Mouse (Mus musculus) spleen, postnatal 36 days (tissue): ENCODE data around the gene Atg14.

Source experiments
- DNase-seq, 2 experiments: peaks; one replicate each; pipeline ENCODE4 v3.0.0; 2022; ENCODE audit warnings: low spot score in 2 of 2, mixed read lengths in 1 of 2

Gene Atg14

DNA sequence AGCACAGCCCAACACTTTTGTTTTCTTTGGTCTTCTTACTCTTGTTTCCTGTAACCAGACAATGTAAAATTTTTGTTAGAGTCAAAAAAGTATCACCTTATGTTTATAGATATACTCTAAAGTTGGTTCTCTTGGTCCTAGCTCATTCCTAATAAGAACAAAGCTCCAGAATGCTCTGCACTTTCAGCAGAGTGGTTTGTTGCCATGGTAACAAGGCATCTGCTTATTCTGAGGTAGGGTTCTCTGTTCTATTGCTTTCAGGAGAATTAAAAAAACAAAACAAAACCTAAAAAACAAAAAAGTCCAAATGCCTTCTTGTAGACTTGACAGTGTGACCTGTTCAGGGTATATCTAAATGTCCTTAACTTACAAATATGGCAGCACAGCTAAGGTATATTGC is 62.4 kb downstream of the Atg14 start:
- DNase-seq = no peak

DNA sequence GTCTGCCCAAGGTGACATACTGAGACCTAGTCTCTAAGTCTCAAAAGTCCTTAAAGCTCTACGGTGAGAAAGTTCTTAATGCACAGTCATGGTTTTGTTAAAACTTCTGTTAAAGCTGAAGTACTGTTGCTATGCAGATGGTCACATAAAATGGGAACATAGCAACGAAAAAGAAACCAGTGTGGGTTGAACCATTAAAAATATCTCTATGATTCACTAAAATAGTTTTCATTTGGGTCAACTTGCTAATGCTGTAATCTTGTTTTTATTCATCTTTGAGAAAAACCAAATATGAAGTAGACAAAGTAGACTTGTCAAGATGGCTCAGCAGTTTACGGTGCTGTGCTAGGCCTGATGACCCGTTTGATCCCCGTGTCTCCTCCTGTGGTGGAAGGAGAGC is 63.8 kb downstream of the Atg14 start:
- DNase-seq = no peak

DNA sequence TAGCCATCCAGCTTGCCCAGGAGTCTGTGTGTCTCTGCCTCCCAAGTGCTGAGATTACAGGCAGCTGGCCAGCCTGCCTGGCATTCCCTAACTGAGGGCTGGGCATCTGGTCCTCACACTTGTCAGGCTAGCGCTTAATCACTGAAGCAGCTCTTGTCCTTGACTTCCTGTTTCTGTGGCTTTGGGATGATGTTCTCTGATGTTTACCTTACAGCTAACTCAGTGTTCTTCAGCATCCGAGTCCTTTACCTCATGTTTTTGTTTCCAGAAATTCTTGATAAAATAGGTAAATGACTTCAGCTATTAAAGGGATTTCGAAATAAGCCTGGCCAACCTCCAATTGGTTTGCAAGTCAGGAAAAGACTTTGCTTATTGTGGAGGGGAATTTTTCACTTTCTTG is 66.4 kb downstream of the Atg14 start:
- DNase-seq = no peak

DNA sequence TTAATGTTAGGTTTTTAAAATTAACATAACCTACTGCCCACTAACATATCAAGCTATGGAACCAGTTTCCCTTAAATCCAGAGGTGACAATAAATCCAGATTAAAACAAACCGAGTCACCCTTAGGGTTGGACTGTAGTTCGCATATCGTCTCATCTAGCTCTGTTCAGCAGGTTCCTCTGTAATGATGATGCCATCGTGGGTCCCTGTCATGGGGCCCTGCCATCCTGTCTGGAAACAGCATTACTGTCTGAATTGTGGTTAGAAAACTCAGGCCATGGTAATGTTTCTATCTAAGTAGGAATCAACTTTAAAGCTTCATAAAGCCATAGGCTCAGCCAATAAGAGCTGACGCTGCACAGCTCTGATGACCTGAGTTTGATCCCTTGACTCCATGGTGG is 71.8 kb downstream of the Atg14 start:
- no peak for DNase-seq

DNA sequence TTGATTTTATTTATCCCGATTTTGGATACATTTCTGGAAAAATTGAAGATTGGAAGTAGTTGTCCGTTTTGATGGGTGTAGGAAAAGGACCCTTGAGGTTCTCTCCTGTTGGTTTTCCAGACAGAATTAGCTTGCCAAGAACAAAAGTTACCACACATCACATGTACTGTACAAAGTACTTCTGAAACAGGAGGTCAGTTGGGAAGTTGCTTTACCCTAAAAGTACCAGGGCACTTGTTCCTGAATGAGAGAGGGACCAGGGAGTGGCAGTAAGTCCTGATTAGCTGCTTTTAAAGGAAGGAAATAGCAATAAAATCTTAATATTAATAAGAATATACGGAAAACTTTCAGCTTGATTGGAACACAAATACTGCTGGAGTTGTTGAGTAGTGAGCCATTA is 73.3 kb downstream of the Atg14 start:
- DNase-seq = no peak

DNA sequence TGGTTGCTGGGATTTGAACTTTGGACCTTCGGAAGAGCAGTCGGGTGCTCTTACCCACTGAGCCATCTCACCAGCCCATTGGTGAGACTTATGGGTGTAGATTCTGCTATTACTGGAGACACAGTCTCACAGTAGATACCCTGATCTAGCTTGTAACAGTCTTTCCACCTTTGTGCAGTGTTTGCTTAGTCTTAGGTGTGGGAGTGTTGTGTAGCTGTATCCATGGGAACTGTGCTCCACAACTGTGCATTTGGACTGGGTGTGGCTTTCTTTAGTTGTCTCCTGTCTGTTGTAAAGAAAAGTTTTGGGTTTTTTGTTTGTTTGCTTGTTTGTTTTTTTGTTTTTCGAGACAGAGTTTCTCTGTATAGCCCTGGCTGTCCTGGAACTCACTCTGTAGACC is 74.5 kb downstream of the Atg14 start:
- DNase-seq = no peak

DNA sequence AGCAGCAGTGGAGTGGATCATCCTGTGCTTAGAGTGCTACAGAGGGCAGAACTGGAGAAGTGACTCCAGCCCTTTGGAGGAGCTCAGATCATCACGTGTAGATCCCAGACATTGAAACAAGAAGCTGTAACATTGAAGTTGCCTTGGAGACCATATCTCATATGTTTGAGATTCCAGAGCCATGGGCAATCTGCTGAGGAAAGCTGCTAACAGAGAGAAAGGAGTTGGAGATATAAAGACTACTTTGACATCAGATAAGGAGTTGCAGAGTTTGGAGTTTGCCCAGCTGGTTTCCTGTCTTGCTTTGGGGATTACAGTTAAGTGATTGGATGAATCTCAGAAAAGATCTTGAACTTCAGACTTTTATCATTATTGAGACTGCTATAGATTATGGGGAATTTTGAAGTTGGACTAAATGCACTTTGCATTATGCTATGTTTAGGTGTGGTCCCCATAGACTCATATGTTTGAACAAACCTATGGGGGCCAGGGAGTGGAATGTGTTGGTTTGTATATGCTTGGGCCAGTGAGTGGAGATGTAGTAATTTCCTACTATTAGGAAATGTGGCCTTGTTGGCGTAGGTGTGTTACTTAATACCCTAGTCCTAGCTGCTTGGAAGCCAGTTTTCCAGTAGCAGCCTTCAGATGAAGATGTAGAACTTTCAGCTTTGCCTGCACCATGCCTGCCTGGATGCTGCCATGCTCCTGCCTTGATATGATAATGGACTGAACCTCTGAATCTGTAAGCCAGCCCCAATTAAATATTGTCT is 76.7 kb downstream of the Atg14 start:
- DNase-seq = no peak
